Mouse (Mus musculus): ENCODE results near the gene Anapc15.

DNA sequence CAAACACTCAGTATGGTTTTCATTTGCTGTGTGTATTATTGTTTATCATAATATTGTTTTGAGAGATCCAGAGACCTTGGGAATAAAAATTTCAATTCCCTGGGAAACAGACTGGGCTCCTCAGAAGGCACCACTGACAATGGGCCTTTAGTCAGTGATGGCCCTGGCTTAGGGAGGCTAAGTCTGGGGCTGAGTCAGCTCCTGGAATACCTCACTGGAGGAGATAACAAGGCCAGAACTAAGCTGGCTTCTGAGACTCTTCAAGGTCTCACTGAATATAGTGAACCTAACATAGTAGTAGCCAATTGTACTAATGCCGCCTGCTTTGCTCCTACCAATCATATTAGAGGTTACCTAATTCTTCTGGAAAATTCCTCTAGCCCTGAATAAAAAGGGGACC, 12.5 kb downstream of the Anapc15 start:
- TF ChIP-seq CTCF (IDR thresholded peaks at IDR 0.05; ENCODE audit: borderline replicate concordance, insufficient read depth, low read depth, low read length) (no peak), POLR2A (IDR thresholded peaks at IDR 0.05; ENCODE audit: borderline replicate concordance, insufficient read depth, low read length) (no peak)

Data from cerebellum, adult 2 months (tissue).